Mouse (Mus musculus): Measurements from ENCODE around the gene Olfr1217. TPM values are rescaled to one million over a fixed set of nuclear protein-coding genes. Genes with fewer than 3 reads are reported as not detected.

Gene Olfr1217
- polyA plus RNA-seq, 1 experiment from 2014 or later, result not detected

Other genes with a start within 250 kb of the Olfr1217 start
- not detected in 2 replicates for gene Olfr1201, start 239.0 kb downstream of the Olfr1217 start, polyA plus RNA-seq (2014; fragmentation: Nextera tagmentation; extraction: Ambion mirVana)
- gene Olfr1202, start 217.6 kb downstream of the Olfr1217 start, polyA plus RNA-seq (2014; fragmentation: Nextera tagmentation; extraction: Ambion mirVana), result not detected in 2 replicates
- gene Olfr1205, start 202.3 kb downstream of the Olfr1217 start, polyA plus RNA-seq (2014; fragmentation: Nextera tagmentation; extraction: Ambion mirVana), result not detected in 2 replicates
- not detected in 2 replicates for gene Olfr1204, start 182.8 kb downstream of the Olfr1217 start, polyA plus RNA-seq (2014; fragmentation: Nextera tagmentation; extraction: Ambion mirVana)
- gene Olfr1206, start 168.8 kb downstream of the Olfr1217 start, polyA plus RNA-seq (2014; fragmentation: Nextera tagmentation; extraction: Ambion mirVana), result not detected in 2 replicates
- gene Olfr1208, start 129.8 kb downstream of the Olfr1217 start, polyA plus RNA-seq (2014; fragmentation: Nextera tagmentation; extraction: Ambion mirVana), result not detected in 2 replicates
- gene Olfr1209, start 116.9 kb downstream of the Olfr1217 start, polyA plus RNA-seq (2014; fragmentation: Nextera tagmentation; extraction: Ambion mirVana), result not detected in 2 replicates
- not detected in 2 replicates for gene Olfr1211, start 94.0 kb downstream of the Olfr1217 start, polyA plus RNA-seq (2014; fragmentation: Nextera tagmentation; extraction: Ambion mirVana)
- gene Olfr1212, start 78.1 kb downstream of the Olfr1217 start, polyA plus RNA-seq (2014; fragmentation: Nextera tagmentation; extraction: Ambion mirVana), result not detected in 2 replicates
- not detected in 2 replicates for gene Gm13762, start 51.8 kb downstream of the Olfr1217 start, polyA plus RNA-seq (2014; fragmentation: Nextera tagmentation; extraction: Ambion mirVana)
- gene Olfr1214, start 39.4 kb downstream of the Olfr1217 start, polyA plus RNA-seq (2014; fragmentation: Nextera tagmentation; extraction: Ambion mirVana), result not detected in 2 replicates
- not detected in 2 replicates for gene Olfr1215, start 25.1 kb downstream of the Olfr1217 start, polyA plus RNA-seq (2014; fragmentation: Nextera tagmentation; extraction: Ambion mirVana)
- gene Olfr1216, start 13.7 kb downstream of the Olfr1217 start, polyA plus RNA-seq (2014; fragmentation: Nextera tagmentation; extraction: Ambion mirVana), result not detected in 2 replicates
- gene Olfr1218, start 29.1 kb upstream of the Olfr1217 start, polyA plus RNA-seq (2014; fragmentation: Nextera tagmentation; extraction: Ambion mirVana), result not detected in 2 replicates
- gene Olfr1219, start 51.4 kb upstream of the Olfr1217 start, polyA plus RNA-seq (2014; fragmentation: Nextera tagmentation; extraction: Ambion mirVana), result not detected in 2 replicates
- gene Olfr1220, start 74.8 kb upstream of the Olfr1217 start, polyA plus RNA-seq (2014; fragmentation: Nextera tagmentation; extraction: Ambion mirVana), result not detected in 2 replicates
- not detected in 2 replicates for gene Olfr1221, start 85.2 kb upstream of the Olfr1217 start, polyA plus RNA-seq (2014; fragmentation: Nextera tagmentation; extraction: Ambion mirVana)
- not detected in 2 replicates for gene Olfr1222, start 101.0 kb upstream of the Olfr1217 start, polyA plus RNA-seq (2014; fragmentation: Nextera tagmentation; extraction: Ambion mirVana)
- not detected in 2 replicates for gene Olfr1223, start 119.5 kb upstream of the Olfr1217 start, polyA plus RNA-seq (2014; fragmentation: Nextera tagmentation; extraction: Ambion mirVana)
- not detected in 2 replicates for gene Olfr1224-ps1, start 132.0 kb upstream of the Olfr1217 start, polyA plus RNA-seq (2014; fragmentation: Nextera tagmentation; extraction: Ambion mirVana)
- gene Olfr1225, start 142.6 kb upstream of the Olfr1217 start, polyA plus RNA-seq (2014; fragmentation: Nextera tagmentation; extraction: Ambion mirVana), result not detected in 2 replicates
- gene Olfr1226, start 168.0 kb upstream of the Olfr1217 start, polyA plus RNA-seq (2014; fragmentation: Nextera tagmentation; extraction: Ambion mirVana), result not detected in 2 replicates
- not detected in 2 replicates for gene Olfr1228, start 222.0 kb upstream of the Olfr1217 start, polyA plus RNA-seq (2014; fragmentation: Nextera tagmentation; extraction: Ambion mirVana)